Mouse (Mus musculus) 416B (cell line): ENCODE data around the gene Gucy1b2.

Experiments used
- DNase-seq: peaks from one replicate; pipeline ENCODE4 v3.0.0; 2011; ENCODE audit warnings: low read depth

Gene Gucy1b2

DNA sequence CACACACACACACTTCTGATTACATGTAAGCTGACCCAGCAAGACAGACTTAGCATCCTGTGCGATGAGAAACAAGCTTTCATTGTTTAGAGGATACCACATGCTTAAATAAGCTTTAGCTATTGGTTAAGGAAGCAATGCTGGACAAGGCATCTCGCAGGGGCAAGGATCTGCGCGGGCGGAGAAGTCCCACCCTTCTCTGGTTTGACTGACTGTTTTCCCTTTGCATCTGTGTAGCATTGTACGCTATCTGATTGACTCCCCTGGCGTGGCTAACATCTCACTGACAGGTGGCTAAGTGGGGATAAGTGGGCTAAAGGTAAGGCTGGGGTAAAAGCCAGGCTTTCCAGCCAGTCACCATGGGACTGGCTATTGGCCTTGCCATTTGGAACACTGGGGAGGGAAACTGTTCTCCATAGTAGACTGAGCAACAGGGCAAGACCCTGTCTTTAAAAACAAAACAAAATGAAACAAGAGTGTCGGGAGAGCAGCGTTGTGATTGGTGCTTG lies at the start of gene Gucy1b2:
Gene Gucy1b2 (minus strand): TSS at position 51 of the 509 bp plus-strand sequence.
- DNase-seq, result no peak

DNA sequence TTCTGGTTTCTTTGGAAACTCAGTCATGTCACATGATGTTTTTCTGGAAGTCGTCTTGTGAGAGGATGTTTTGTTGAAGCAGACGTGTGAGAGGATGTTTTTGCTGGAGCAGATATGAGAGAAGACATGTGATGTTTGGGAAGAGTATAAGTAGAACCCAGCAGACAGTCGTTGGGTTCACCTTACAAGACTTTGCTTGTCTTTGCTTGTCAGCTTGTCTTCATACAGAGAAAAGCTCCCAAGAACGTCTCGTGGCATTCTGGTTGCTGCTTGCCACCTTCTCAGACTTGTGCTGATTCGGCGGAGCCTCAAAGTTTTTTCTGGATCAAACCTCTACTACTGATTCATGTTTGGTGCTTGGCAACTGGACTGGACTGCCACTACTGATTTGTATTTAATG lies 41.3 kb upstream of the Gucy1b2 start:
- DNase-seq, result no peak

- no peak for DNase-seq
Observed at GRCm38 (mm10) chr14:62496501-62496900, 40.4 kb upstream of the Gucy1b2 start.

DNA sequence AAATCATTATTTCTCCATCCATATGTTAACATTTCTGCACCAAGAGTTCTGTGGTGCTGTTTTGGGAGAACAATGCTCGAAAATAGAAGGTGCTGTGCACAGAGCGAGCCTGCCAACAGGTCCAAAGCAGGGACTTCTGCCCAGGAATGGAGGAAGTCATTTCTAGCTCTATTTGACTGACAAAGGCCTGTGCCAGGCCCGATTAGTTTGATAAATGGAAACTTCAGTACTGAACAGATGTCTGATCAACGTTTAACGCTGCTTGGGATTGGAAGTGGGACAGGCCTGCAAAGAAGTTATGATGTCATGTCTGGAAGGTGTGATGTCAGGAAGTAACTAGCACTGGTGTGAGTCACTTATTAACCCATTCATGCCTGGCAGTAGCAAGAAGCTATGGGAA lies 37.4 kb upstream of the Gucy1b2 start:
- peak; percentile 72 for DNase-seq

DNA sequence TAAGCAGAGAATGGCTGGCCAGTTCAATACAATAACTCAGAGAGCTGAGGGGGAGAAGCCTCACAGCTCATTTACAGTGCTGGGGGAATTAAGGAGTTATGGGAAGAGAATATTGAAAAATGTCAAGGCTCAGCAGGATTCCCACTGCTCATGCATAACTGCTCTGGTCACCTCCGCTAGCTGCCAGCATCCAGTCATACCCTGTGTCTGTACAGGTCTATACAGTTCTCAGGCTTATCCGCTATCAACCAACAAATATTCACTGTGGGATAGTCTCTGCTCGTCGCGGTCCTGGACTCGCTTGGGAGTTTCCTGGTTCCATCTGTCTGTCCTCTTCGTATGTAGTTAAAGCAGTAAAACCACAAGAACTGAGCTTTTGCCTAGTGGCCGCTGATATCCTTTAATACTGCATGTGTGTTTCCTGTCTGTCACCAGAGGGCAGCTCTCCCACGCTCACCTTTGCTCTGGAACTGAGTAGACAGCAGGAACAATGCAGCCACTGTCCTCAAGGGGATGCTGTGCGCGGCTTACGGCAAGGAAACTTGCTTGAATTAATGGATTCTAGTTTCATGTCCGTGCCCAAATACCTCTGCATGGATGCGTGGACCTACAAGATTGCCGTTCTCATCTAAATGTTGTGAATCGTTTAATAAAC lies 36.2 kb upstream of the Gucy1b2 start:
- DNase-seq, result peak; percentile 87

GRCm38 (mm10) chr14:62488270-62488669 lies 32.2 kb upstream of the Gucy1b2 start:
- DNase-seq, result peak; percentile 15

DNA sequence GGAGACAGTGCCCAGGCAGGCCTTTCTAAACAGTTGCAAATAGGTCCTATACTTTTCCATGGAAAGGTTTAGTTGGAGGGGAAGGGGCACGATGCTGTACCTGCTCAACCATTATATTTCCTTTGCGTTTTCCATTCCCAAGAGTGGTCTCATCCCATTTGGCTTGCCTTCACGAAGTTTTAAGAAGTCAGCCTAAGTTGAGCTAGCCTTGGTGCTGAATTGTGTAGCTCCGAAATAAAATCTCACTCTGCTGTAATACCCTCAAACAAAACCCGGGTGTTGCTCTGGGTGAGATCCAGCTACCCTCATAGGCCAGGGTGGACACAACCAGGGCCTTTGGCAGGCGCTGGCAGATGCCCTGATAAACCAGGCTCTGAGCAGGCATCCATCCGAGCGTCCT lies 25.3 kb upstream of the Gucy1b2 start:
- DNase-seq, result no peak

DNA sequence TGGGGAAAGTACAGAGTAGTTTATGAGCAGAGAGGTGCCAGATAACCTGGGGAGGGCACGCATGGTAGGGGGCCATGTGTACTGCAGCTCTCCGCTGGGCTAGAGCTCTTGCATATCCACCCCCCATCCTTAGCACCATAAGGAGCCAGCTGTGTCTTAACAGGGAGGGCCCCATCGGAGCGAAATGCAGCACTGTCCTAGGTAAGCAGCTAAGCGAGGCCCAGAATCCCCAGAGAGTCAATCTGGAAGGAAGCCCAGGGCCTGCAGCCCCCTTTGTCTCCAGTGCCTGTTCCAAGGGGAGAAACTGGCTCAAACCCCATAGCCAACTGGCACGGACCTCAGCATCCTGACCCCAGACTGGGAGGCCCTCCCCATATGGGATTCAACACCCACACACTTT lies 23.3 kb upstream of the Gucy1b2 start:
- no peak for DNase-seq

DNA sequence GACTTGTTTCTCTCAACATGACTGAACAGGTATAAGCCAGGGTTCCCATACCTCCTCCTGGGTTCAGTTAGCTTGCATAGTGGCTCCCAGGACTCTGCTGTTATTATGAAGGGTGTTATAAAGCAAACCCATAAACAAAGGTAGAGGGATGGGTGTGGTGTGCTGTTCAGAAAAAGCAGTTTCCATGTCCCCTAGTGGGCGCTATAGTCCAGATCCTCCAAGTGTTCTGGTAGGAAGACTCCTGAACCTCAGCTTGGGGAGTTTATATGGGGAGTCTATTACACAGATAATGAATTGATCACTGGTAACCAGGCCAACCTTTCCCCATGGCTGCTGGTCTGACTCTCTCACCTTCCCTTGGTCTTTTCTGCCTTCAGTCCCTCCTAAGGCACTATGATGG lies 18.4 kb upstream of the Gucy1b2 start:
- peak; percentile 15 for DNase-seq

- DNase-seq, result no peak
Observed at GRCm38 (mm10) chr14:62472061-62472460, 16.0 kb upstream of the Gucy1b2 start.

GRCm38 (mm10) chr14:62468753-62469125 lies 12.7 kb upstream of the Gucy1b2 start:
- DNase-seq, result no peak

DNA sequence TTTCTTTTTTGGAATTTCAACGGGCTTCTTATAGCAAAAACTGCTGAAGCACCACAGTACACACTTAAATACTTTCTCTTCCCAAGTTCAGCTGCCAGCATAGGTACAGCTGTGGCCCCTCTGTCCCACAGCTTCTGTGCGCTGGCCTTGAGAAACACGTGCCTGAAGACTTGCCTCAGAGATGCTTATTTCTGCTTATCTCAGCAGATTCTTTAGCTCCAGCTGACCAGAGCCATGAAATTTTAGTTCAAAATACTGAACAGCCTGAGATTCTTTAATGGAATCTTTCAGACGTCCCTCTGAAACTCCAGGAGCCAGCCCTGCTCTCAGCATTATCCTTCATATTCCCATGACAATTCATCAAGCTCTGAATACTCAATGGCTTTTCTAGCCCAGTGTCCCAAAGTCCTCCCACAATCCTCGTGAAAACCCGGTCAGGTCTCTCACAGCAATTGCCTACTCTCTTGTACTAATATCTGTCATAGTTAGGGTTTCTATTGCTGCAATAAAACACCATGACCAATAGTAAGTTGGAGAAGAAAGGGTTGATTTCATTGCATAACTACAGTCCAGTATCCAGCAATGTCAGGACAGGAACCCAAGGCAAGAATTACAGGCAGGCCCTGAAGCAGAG lies 12.1 kb upstream of the Gucy1b2 start:
- no peak for DNase-seq

DNA sequence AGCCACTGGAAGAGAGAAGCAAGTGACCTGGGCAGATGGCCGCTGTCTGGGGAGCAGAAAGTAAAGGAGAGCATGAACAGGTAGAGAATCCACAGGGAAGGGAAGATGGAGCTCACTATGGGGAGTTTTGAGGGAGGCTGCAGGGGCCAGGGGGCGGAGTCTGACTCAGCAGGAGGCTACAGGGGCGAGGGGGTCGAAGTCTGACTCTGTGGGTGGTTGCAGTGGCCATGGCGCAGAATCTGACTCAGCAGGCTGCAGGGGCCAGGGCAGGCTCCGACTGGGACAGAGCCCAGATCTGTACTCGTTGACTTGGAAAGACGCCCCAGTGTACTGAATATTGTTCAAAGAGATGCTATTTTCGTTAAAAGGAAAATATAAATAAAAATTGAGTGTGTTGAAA lies 8.9 kb upstream of the Gucy1b2 start:
- no peak for DNase-seq

DNA sequence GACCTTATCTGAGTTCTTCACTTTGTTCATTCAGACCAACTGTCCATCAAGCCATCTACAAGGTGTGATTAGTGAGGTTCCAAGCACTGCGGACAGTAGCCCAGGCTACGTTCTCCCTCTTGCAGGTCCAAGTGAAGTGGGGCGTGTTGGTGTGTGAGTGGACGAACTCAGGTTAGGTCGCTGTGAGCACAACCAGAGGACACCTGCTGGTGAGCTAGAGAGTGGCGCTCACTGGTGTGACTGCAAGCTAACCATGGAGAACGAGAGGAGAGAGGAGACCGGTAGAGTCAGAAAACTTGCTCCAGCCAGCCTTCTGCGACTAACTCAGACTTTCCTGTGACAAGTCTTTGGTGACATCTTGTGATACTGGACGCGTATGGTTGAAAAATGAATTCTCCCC lies 3.5 kb upstream of the Gucy1b2 start:
- DNase-seq, result no peak

- peak; percentile 81 for DNase-seq
Observed at GRCm38 (mm10) chr14:62457420-62458181, 1.5 kb upstream of the Gucy1b2 start.

DNA sequence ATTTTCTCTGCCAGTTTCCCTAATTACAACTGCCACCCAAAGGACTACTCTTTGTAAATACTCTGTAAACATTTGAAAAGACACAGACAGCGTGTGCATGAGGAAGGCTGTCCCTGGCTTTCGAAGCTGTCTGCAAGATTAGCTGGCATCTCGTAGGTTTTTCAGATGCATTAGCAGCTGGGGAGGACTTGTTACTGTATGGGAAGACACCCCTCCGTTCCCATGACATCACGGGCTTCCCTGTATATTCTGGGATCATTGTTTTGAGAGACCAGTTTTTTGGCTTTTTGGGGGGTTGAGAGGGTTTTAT lies 564 bp downstream of the Gucy1b2 start:
- no peak for DNase-seq

- no peak for DNase-seq
Observed at GRCm38 (mm10) chr14:62454760-62455569, 1.1 kb downstream of the Gucy1b2 start.

DNA sequence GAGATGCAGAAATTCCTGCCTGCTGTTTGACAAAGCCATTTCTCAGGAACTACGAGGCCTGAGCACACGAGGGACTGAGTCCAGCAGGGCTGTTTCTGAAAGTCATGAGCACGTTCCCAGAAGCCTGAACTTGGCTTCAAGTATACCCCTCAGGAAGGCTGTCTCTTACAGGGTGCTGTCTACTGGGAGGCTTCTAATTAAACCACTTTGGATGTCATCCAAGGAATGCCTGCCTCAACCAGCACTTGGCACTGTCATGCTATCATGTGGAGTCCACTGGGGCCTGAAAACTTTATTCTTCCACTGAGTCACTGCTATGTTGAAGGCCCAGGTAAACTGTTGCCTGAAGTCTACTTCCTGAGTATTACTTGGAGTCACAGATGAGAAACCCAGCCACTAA lies 2.0 kb downstream of the Gucy1b2 start:
- no peak for DNase-seq

- no peak for DNase-seq
Observed at GRCm38 (mm10) chr14:62453276-62453675, 2.8 kb downstream of the Gucy1b2 start.

GRCm38 (mm10) chr14:62450706-62451105 lies 5.4 kb downstream of the Gucy1b2 start:
- no peak for DNase-seq

DNA sequence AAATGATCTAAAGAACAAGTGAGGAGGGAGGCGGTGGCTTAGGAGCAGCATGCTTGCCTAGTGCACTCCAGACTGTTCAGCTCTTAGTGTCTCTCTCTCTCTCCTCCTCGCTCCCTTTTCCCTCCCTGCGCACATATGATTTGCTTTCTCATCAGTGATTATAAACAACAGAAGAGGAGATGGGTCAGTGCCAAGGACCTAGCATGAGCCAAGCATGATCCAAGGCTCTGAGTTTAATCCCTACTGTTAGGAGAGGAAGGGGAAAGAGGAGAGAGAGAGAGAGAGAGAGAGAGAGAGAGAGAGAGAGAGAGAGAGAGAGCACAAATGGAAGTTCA lies 8.9 kb downstream of the Gucy1b2 start:
- DNase-seq, result no peak

GRCm38 (mm10) chr14:62446385-62447213 lies 9.5 kb downstream of the Gucy1b2 start:
- no peak for DNase-seq
